Comparison of ENCODE assay signal across 23 mouse cellular contexts in genomic region chr14:28972620-28973019, GRCm38 (mm10). TPM values are rescaled to one million over a fixed set of nuclear protein-coding genes. Genes with fewer than 3 reads are reported as not detected.
DNase-seq lines count a peak whose midpoint lies in the region; ATAC-seq lines count a peak whose summit lies in the region.
"Had no signal": no experiment of that assay in that cellular context is flagged by ENCODE, and none has a peak within 500 bp of the region (broad histone marks: within the 10 kb centered on the region; RNA-seq: fewer than 3 reads in every experiment).

No protein-coding gene starts in this region.

- H3K4me1 ChIP-seq in kidney, embryonic 15.5 days, result peaks cover 5% of the 10 kb centered on the region; the same call in 1 of the 2 replicates
- H3K4me1 ChIP-seq in limb, embryonic 12.5 days (replicated peaks), result peaks cover 41% of the 10 kb centered on the region
- H3K4me1 ChIP-seq: heart, embryonic 15.5 days had no signal

- H3K27me3 ChIP-seq in kidney, embryonic 15.5 days, result no peaks in the 10 kb centered on the region
- no peaks in the 10 kb centered on the region for H3K27me3 ChIP-seq in limb, embryonic 12.5 days
- H3K27me3 ChIP-seq: embryonic facial prominence, embryonic 12.5 days; heart, embryonic 15.5 days had no signal

- DNase-seq in embryo, embryonic 11 days, result peak; percentile 35
- DNase-seq in embryo, embryonic 10 days (ENCODE audit: low spot score), result no peak
- DNase-seq in kidney, adult 18-20 months, result peak; percentile 18
- DNase-seq in hindlimb bud, embryonic 11.5 days (ENCODE audit: extremely low spot score, low read depth, low spot score), result peak; percentile 61
- no peak for DNase-seq in layer of hippocampus, adult 9-11 months
- no peak for DNase-seq in adrenal gland, postnatal 4 days (ENCODE audit: low spot score in 2 of 2)
- DNase-seq: adrenal gland, postnatal 10 days; cerebellum, adult 9-11 months; heart, postnatal 4 days; lung, postnatal 4 days; thymus, postnatal 14 days had no signal

- no peak for ATAC-seq in kidney, embryonic 15.5 days (replicated peaks; ENCODE audit: low FRiP score)
- peak; percentile 91 for ATAC-seq in limb, embryonic 12.5 days (ENCODE audit: insufficient number of reproducible peaks, insufficient read depth, low FRiP score, low TSS enrichment, low read depth)

- no peak overlapping the region for H3K27ac ChIP-seq in kidney, embryonic 15.5 days
- peak overlapping the region; percentile 90 for H3K27ac ChIP-seq in limb, embryonic 12.5 days
- H3K27ac ChIP-seq: embryonic facial prominence, embryonic 12.5 days; heart, embryonic 15.5 days had no signal

- H3K4me3 ChIP-seq in kidney, embryonic 15.5 days (replicated peaks), result no peak overlapping the region
- no peak overlapping the region for H3K4me3 ChIP-seq in limb, embryonic 12.5 days (replicated peaks)
- H3K4me3 ChIP-seq: embryonic facial prominence, embryonic 12.5 days; erythroblast, embryonic 14.5 days; heart, embryonic 15.5 days had no signal

- H3K4me2 ChIP-seq in kidney, embryonic 15.5 days, result no peak overlapping the region
- 0 out of 2 replicates have a peak overlapping the region, but pooled peaks have one; percentile 11 for H3K4me2 ChIP-seq in limb, embryonic 12.5 days
- H3K4me2 ChIP-seq: embryonic facial prominence, embryonic 12.5 days; heart, embryonic 15.5 days; hindbrain, embryonic 14.5 days had no signal

- no peaks in the 10 kb centered on the region for H3K9me3 ChIP-seq in kidney, embryonic 15.5 days (replicated peaks)
- no peaks in the 10 kb centered on the region for H3K9me3 ChIP-seq in limb, embryonic 12.5 days
- H3K9me3 ChIP-seq: embryonic facial prominence, embryonic 12.5 days; heart, embryonic 15.5 days had no signal

- 27% methylated on average over 5 of the region's 5 CpGs for WGBS in kidney, embryonic 15.5 days
- WGBS in limb, embryonic 12.5 days, result 9% methylated on average over 5 of the region's 5 CpGs

- no peaks in the 10 kb centered on the region for H3K36me3 ChIP-seq in kidney, embryonic 15.5 days
- no peaks in the 10 kb centered on the region for H3K36me3 ChIP-seq in limb, embryonic 12.5 days
- H3K36me3 ChIP-seq: embryonic facial prominence, embryonic 12.5 days; heart, embryonic 15.5 days had no signal

- no peak overlapping the region for H3K9ac ChIP-seq in kidney, embryonic 15.5 days
- no peak overlapping the region for H3K9ac ChIP-seq in limb, embryonic 12.5 days (replicated peaks)
- H3K9ac ChIP-seq: embryonic facial prominence, embryonic 12.5 days; heart, embryonic 15.5 days; hindbrain, embryonic 14.5 days had no signal

RNA-seq across cellular contexts. Expression of gene Lrtm1, which starts 45.4 kb away (rescaled TPM):
- polyA plus RNA-seq in kidney, embryonic 15.5 days (2015; fragmentation: Nextera tagmentation; extraction: Ambion mirVana), result 0.10 and 0.18 TPM in 2 replicates
- polyA plus RNA-seq in limb, embryonic 12.5 days (2016; fragmentation: Nextera tagmentation; extraction: Ambion mirVana), result 0.23 and 0.40 TPM in 2 replicates
- total RNA-seq in adrenal gland, postnatal 4 days (2021), result under 1 TPM; 0.39 to 0.56 TPM
- total RNA-seq: common myeloid progenitor, adult 5-6 weeks; layer of hippocampus, postnatal 14 days; midbrain, postnatal 0 days had no signal
- polyA plus RNA-seq: intestine, embryonic 14.5 days; spleen, adult 2 months; stomach, embryonic 14.5 days had no signal

Comparison
In these comparisons a context has a peak if more than half of its experiments do, and no peak if none do; other contexts are left out.
1. DNase-seq: peak in embryo, embryonic 11 days (single experiment), kidney, adult 18-20 months (single experiment) and hindlimb bud, embryonic 11.5 days (single experiment); none in embryo, embryonic 10 days (single experiment), layer of hippocampus, adult 9-11 months (single experiment) and adrenal gland, postnatal 4 days (0 of 2).